Mouse (Mus musculus) adrenal gland (tissue): ENCODE measurements at regions not wholly inside any gene's neighbourhood (a gene's known extent, or its start where the extent isn't known, plus 50 kb on each side); places are given as distances from the start of the nearest gene placed in this dataset.

ENCODE experiments used
- intact Hi-C: fragments of 180-260 bp; cut with DNase I; formaldehyde crosslinking; loops from one replicate; pipeline ENCODE4 v1.15.1; 2025

DNA sequence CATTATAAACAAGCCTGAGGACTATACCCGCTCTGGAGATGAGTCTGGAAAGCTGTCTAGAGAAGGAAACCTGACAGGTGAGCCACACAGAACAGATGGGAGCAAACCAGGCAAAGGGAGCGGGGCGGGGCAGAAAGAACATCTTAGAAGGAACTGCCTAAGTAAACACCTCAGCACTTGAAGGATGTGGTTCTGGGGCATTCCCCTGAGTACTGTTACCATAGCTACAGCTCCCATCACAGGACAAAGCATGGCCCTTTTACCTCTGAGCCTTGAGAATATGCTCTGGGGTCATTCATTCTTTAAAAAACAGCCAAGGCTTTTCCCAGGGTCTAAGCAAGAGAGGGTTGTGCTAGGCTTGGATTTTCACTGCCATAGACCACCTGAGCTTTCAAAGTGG is 127.6 kb downstream of the Rpap3 start:
- intact Hi-C loops: no loop called here

DNA sequence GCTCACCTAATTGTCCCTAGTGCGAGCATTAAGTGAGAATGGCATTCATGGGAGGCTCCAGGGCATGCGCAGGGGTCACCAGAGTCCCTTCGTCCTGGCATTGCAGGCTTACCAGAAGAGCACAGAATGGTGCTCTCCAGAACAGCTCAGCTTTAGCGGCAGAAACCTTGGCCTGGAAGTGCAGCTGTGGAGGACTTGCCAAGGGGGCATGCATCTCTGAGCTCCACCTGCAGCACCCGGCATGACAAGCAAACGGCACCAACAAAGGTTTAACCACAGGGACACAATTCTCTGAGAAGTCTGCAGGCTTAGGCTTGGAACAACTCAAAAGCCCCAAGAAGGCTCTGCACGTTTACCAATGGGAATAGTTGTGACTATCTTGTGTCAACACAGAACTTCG is 128.4 kb downstream of the Rpap3 start:
- intact Hi-C loops: no loop called here

DNA sequence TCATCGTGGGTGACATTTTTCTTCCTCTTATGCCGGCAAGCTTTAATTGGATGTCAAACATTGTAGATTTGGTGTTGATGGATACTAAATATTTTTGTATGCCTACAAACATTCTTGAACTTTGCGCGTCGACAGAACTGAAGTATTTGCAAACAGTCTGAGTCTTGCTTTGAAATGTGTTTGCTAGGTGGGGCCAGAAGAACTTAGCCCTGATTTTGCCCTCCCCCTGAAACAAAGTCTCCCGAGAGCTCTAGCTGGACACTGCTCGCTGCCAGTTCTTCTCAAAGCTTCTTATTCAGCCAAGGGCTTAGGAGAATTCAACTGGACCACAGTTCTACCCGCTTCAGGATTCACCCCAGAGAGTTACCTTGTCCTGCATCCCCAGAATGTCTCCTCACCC is 133.0 kb downstream of the Rpap3 start:
- intact Hi-C loops: no loop called here

DNA sequence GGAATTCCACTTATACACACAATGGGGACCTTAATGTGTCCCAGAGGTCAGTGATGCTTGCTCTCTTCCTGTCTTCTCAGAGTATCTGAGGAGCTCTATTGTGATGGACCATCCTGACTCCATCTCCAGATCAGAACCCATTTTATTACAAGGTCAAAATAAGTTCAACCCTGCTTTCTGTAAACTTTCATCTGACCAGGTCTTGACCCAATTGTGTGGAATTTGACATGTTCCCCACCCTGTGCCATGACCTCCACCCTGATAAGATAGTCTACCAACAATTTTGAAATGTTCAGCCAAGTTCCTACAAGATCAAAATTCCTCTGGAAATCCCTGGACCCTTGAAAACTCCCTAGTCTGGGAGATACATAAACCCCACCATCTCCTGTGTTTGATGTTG is 133.7 kb downstream of the Rpap3 start:
- intact Hi-C loops: no loop called here

DNA sequence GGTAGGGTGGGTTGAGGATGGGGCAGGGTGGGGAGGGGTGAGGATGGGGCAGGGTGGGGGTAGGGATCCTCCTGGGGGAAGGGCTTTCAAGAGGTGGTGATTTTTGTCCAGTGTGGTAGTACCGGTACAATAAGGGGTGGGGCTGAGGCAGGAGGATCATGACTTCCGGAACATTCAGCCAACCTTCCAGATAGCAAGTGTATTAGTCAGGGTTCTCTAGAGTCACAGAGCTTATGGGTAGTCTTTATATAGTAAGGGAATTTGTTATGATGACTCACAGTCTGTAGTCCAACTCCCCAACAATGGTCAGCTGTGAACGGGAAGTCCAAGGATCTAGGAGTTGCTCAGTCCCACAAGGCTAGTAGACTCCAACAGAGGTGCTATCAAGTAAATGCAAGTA is 145.5 kb downstream of the Rpap3 start:
- intact Hi-C loops: no loop called here

DNA sequence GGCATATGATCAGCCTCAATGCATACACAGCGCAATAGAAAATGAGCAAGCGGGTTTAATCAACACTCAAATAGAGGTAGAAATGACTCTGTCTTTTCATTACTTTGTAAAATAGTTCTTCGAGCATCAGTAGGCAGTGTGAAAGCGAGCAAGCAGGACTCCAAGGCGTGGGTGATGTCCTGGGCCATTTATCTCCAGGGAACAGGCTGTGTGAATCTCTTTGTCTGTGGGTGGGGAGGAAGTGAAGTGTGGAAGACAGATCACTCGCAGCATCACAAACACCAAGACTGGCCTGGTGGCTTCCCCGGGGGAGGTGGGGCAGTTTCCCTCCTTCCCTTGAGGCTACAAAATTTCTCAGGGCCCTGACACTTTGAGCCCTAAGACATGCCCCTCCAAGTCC is 146.9 kb downstream of the Rpap3 start:
- intact Hi-C loops: no loop called here

DNA sequence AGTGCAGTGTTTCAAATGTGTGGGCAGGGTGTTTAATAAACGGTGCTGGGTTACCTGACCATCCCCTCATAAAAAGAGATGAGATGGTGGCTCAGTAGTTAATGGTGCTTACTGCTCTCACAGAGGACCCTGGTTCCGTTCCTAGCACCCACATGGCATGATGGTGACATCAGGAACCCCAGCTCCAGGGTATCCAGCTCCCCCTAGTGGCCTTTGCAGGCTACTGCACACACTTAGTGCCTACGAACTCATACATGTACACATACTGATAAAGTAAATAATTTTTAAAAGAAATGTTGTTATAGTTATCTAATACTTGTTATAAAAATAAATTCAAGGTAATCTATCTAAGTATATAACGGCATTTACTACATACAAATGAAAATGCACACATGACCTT is 157.3 kb downstream of the Rpap3 start:
- intact Hi-C loops: no loop called here

DNA sequence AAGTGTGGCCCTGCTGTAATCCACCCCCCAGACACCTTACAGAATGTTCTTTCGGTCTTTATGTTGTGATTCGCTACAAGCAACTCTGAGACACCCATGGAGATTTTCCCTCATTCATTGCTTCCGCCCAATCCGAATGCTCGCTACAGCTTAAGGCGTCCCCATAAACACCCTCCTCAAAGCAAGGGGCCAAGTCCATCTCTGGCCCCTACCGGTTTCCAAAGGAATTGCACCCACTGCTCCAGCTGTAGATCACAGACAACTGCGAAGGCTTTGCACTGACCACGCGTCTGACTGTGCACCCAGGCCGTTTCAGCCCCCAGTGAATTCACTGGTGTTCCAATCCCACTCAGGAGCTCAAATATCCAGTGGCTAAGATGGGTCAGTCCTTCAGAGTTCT is 160.6 kb downstream of the Rpap3 start:
- intact Hi-C loops: no loop called here

DNA sequence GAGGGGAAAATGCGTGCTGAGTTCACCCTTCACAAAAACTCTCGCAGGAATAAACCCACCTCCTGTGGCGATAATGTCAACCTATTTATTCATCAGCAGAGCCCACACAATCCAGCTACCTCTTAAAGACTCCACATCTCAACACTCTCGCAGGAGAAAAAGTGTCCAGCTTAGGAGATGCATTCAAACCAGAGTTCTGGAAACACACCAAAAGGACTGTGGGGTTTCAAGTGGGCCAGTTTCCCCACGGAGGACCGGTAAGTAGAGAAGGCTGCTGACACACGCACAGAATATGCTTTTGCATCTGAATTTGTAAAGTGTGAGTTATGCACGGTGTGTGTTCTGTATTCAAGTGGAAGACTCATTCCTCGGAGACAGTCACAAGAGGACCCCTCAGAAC is 164.0 kb downstream of the Rpap3 start:
- intact Hi-C loops: no loop called here

DNA sequence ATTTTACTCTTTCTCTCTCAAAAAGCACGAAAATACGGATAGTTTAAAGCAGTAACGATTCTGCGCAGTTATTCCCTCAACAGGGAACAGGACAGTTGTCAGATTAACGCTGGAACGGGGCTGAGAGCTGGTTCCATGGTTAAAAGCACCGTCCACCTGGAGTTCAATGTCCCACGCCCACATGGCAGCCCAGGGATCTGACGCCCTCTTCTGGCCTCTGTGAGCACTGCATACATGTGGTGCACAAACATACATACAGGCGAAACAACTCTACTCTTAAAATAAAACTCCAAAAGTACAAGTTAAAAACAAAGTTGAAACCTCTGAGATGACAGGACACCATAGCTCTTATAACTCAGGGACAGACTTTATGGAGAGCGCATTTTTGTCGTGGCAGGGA is 169.5 kb downstream of the Rpap3 start:
- intact Hi-C loops: no loop called here

DNA sequence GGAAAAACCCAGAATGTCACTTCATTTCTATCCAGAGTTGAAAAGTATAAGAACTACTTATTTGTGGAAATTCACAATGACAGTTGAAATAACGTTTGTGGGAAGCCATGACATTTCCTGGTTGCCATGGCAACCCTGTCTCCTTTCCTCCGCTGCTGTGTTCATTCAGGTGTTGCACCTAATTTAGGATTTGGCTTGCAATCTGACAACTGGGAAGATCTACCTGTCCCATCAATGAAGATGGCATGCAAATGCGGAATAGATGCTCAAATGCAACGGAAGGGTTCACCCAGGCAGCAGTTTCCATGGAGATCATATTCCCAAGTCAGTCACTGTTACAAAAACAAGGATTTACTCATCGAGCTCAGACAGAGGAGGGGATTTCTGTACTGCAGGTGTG is 170.7 kb downstream of the Rpap3 start:
- intact Hi-C loops: no loop called here

DNA sequence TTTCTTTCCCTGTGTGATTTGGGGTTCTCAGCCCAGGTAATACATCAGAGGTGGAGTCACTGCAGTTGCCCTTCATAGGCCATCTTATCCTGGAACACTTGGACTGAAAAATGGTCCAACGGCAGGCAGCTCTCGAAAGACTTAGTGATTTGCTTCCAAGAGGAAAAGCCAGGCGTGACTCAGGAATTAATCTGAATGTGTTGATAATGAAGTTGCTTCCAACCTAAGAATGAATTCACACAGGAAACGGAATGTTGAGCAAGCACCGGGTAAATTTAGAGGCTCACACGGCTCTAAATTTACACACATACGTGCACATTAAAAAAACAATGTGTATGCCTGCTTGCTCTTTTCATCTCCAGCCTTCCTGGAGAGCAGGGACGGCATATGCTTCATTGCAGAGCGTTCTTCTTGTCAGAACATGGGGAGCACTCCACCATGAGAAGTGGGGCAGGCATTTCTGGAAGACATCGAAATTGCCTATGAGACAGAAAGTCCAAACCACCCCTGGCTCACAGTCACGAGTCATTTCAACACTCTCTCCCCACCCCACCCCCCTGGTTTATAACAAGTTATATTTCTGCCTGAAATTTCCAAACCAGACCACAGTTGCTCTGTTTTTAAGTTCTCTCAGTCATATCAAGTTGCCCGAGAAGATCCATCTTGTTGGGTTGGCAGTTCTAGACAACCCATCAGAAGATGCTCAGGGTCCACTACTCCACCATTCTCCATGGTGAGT is 171.9 kb downstream of the Rpap3 start:
- intact Hi-C loops: no loop called here

DNA sequence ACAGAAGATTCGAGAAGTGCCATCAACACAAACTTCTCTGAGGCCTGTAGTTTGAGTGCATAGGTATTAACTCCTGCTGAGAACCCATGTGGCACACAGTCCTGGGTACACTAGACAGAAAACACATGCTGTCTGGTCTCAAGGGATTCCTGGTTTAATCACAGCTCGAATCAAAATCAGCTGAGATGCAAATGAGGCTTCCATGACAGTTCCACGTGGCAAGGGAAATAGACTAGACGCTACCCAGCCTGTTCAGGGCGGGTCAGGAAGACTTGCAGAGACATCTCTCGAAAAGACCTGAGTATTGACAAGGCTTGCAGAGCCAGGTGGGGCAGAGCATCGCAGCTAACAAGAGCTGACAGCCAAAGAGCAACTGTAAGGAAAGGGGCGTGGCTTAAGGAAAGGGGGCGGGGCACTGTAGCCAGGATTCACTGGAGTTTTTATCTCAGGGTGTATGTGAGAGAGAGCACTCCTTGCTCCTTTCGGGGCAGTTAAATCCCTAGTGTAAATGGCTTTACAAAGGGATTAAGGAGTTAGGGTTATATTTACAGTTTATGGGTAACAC is 173.2 kb downstream of the Rpap3 start:
- intact Hi-C loops: no loop called here

DNA sequence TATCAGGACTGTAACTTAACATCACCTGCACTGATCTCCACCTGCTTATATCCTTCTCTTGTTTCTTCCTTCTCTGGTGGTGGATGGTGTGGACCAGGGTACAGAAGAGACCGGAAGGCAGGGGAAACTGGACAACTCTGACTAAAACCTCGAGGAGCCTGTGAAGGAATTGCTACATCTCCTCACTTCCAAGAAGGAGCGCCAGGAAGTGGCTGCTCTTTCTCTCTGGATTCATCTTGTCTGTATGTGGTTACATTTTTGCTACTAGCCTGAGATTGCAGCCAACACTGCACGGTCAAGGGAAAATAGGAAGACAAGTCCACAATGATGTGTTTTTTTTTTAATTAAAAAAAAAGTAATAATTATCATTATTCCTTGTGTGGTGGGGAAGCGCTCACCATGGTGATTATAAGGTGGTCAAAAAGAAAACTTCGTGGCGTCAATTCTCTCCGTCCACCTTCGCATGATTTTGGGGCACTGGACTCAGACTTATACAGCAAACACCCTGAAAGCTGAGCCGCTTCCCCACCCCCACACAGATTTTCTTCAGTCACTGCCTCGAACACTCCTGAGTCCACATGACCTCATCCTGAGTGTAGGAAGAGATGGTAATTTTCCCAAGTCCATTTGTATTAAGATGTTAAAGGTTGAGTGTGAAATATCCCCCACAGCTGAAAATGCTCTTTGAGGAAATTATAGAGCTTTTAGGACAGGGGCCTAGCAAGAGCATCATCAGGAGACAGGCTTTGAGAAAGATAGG is 177.2 kb downstream of the Rpap3 start:
- intact Hi-C loops: no loop called here

DNA sequence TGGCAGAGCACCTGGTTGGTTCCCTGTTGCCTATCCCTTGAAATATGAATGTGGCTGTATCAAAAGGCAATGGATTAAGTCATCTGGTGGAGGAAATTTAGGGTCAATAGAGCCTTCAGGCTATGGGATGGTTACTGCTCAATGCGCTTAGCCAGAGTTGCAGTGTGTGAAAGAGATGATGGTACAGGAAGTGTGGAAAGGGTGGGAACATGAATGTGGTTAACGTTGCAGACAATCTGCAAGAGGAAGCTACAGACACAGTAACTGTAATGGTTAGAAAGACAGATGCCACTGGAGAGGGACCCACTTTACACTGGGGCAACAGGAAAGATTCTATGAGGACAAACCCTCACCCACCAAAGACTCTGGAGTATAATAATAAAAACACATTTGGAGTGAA is 185.2 kb downstream of the Rpap3 start:
- intact Hi-C loops: no loop called here

DNA sequence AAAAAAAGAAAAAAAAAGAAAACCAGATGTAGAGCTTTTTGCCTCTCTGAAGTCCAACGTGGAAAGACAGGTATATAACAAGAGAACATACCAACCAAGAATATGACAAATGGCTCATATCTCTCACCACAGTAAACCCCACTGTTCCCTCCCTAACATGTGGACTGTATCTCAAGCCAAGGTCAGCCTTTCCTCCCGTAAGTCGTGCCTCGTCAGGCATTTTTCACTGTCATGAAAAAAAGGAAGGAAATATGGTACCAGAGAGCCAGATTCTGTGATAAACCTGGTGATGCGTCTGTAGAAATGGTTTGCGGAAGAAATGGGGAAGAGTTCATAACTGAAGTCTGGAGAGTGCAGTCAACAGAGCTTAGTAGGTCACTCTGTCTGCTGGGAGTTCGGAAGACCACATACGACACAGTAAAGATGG is 185.7 kb downstream of the Rpap3 start:
- intact Hi-C loops: no loop called here

DNA sequence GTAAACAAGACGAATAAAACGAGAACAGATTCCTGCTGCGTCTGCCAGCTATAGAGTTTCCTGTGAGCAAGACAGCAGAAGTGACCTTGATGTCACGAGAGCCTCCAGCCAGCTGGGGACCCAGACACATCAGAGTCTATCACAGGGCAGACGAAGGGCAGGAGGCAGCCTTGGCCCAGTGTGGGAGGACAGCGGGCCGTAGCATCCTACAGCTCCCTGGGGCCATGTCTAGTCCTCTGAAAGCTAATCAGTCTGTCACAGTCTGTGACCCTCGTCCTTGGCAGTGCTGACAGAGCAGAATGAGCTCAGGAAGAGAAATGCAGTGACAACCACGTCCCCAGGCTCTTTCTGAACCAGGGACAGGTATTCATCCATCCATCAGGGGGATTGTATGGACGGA is 187.7 kb downstream of the Rpap3 start:
- intact Hi-C loops: no loop called here

DNA sequence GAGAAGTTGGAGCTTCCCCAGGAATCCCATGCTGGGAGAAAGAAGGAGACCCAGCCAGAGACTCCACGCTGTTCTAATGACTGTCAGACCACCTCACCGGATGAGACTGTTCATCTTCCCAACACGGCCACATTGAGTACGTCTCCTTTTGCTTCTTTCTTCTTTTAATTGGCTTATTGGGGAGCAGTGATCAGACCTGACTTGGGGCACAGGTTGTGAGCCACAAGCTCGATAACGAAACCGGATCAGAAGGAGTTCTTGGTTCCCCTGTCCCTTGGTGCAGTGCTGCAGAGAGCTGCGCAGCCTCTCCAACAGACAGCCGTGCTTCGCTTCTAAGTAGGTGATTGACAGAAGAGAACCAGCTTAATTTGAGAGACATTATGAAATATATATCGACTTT is 188.4 kb downstream of the Rpap3 start:
- intact Hi-C loops: no loop called here

DNA sequence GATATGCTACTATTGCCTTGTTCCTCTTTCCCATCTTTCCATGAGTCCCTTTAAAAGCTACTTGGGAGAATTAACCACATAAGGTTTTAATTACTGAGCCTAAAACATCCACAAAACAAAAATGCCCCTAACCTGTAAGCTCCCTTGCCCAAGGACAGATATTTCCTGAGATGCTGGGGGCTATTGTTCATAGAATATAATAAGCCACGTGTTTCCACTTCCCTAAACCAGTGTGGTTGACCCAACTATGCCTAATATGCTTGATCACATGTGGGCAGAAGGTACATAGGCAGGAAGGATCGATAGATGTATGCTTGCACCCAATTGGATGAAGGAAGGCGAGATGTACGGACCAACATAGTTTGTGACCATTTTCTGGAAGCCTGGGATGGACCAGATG is 189.9 kb downstream of the Rpap3 start:
- intact Hi-C loops: no loop called here

DNA sequence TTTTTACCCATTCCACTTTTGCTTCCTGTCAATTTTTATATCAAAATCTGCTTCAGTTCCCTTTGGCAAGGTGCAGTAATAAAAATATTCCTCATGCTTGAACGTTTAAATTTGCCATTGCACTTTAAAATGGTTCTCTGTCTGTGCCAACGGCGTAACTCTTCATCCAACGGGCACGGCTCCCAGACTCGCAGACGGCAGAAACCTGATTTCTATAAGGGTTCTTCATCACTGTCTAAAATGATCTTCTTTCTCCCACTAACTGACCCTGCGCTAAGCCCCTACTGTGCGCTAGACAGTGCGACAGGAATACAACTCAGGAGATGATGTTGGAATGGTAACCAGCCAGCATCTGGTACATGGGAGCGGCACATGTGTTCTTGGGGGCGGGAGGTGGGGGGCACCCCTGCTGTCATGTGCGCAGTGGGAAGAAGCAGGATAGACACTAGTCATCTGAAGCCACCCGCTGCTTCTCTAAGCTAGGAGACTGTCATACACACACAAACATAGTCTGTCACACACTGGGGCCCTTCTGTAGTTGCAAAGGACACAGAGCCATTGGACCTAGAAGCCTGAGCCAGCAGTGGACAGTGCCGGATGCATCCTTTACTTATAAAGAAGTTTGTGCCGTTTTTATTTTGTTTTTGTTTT is 197.8 kb downstream of the Rpap3 start:
- intact Hi-C loops: no loop called here

DNA sequence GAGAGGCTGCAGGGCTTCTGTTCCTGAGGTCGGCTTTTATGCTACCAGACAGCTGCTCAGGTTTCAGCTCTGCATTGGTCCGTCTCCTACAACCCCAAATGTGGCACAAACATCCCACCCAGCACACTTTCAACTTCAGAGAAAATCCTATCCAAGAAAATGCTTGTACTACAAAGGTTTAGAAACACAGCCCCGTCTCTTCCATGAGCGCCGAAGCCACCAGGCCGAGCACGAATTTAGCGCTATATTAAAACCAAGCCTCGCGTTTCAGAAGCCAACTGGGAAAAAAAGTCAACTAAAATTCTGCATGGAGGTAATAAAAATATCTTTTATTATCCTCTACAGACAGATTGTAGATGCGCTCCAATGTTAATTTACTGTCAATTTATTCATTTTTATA is 198.4 kb downstream of the Rpap3 start:
- intact Hi-C loops: no loop called here

DNA sequence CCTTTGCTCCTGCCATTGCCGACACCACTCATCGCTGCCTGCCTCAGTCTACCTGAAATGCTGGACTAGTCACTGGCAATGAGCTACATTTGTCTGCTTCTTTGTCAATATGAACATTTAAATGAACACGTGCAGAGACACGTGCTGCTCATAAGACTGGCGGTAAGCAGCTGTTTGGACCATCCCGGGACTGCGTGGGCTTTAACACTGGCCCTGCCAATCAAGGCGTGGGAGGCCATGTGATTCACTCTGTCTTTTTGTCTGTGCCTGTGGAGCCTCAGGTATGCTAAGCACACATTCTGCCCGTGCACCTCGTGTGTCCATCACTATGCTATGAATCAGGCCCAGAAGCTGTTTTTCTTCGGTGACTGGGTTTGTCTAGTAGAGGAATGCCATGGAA is 199.9 kb downstream of the Rpap3 start:
- intact Hi-C loops: no loop called here
